Mouse (Mus musculus) MEL (cell line): ENCODE data around the gene Ablim2. TPM values are rescaled to one million over a fixed set of nuclear protein-coding genes. Genes with fewer than 3 reads are reported as not detected.

ENCODE experiments used
- DNase-seq: peaks from one replicate; pipeline ENCODE4 v3.0.0; 2011; ENCODE audit warnings: low read depth, low spot score
- H3K27ac ChIP-seq: 2 replicates; pipeline ENCODE4 v1.5.1; 2012; ENCODE audit warnings: low read depth, mild to moderate bottlenecking, control low read depth, low read length, moderate library complexity; ENCODE audit not compliant: control insufficient read depth
- H3K27me3 ChIP-seq, 2 experiments: fragments of 150-350 bp in 1 of 2; sonication (generic) in 1 of 2; 2 replicates each; pipeline ENCODE4 v1.6.1; 2012; ENCODE audit warnings: low read length in 2 of 2, mild to moderate bottlenecking in 2 of 2, improper control_type of control experiment in 1 of 2, moderate library complexity in 1 of 2; ENCODE audit not compliant: insufficient read depth in 2 of 2, control insufficient read depth in 1 of 2
- H3K36me3 ChIP-seq, 2 experiments: 2 replicates each; pipeline ENCODE4 v1.6.1; 2012 to 2014; ENCODE audit warnings: low read length in 2 of 2, improper control_type of control experiment in 1 of 2, inconsistent platforms in 1 of 2, mild to moderate bottlenecking in 1 of 2; ENCODE audit not compliant: insufficient read depth in 2 of 2, control insufficient read depth in 1 of 2
- H3K4me1 ChIP-seq, 2 experiments: fragments of 150-350 bp in 1 of 2; sonication (generic) in 1 of 2; 2 replicates each; pipeline ENCODE4 v1.6.1; 2012; ENCODE audit warnings: low read length in 2 of 2, improper control_type of control experiment in 1 of 2, mild to moderate bottlenecking in 1 of 2; ENCODE audit not compliant: insufficient read depth in 2 of 2, control insufficient read depth in 1 of 2
- H3K4me3 ChIP-seq, 2 experiments: fragments of 150-350 bp in 1 of 2; sonication (generic) in 1 of 2; 2 replicates each; pipeline ENCODE4 v1.5.1; 2012; ENCODE audit warnings: low read depth in 2 of 2, low read length in 2 of 2, mild to moderate bottlenecking in 2 of 2, moderate library complexity in 2 of 2, control low read depth in 1 of 2, improper control_type of control experiment in 1 of 2; ENCODE audit not compliant: control insufficient read depth in 1 of 2, insufficient read depth in 1 of 2
- H3K79me2 ChIP-seq: 2 replicates; pipeline ENCODE4 v1.6.1; 2012; ENCODE audit warnings: mild to moderate bottlenecking, low read length, moderate library complexity; ENCODE audit not compliant: control insufficient read depth, poor library complexity, insufficient read depth
- H3K9ac ChIP-seq: 2 replicates; pipeline ENCODE4 v1.6.1; 2012; ENCODE audit warnings: low read depth, mild to moderate bottlenecking, control low read depth, low read length, moderate library complexity; ENCODE audit not compliant: control insufficient read depth, poor library complexity, severe bottlenecking
- H3K9me3 ChIP-seq: fragments of 150-350 bp; sonication (generic); replicated peaks from 2 replicates; pipeline ENCODE4 v1.6.1; 2012; ENCODE audit warnings: mild to moderate bottlenecking, low read length, improper control_type of control experiment, moderate library complexity; ENCODE audit not compliant: insufficient read depth
- BHLHE40 ChIP-seq: IDR thresholded peaks from 2 replicates; pipeline ENCODE4 v1.6.1; 2012; ENCODE audit warnings: low read depth, mild to moderate bottlenecking, inconsistent platforms, low read length, improper control_type of control experiment, borderline replicate concordance
- E2F4 ChIP-seq: IDR thresholded peaks from 2 replicates; pipeline ENCODE4 v1.6.1; 2011; ENCODE audit warnings: low read depth, low read length, improper control_type of control experiment, borderline replicate concordance
- GATA1 ChIP-seq: IDR thresholded peaks from 2 replicates; pipeline ENCODE4 v1.6.1; 2011; ENCODE audit warnings: low read depth, low read length, improper control_type of control experiment
- JUND ChIP-seq: IDR thresholded peaks from 2 replicates; pipeline ENCODE4 v1.6.1; 2011; ENCODE audit warnings: low read depth, mild to moderate bottlenecking, improper control_type of control experiment, low read length
- KAT2A ChIP-seq: conservative IDR thresholded peaks from 2 replicates; pipeline ENCODE4 v1.6.1; 2012; ENCODE audit warnings: low read depth, low read length, improper control_type of control experiment, inconsistent platforms
- MAX ChIP-seq: IDR thresholded peaks from 2 replicates; pipeline ENCODE4 v1.6.1; 2011; ENCODE audit warnings: low read length, improper control_type of control experiment
- MAZ ChIP-seq: IDR thresholded peaks from 2 replicates; pipeline ENCODE4 v1.6.1; 2012; ENCODE audit warnings: low read depth, mild to moderate bottlenecking, inconsistent platforms, low read length, improper control_type of control experiment
- MEF2A ChIP-seq: IDR thresholded peaks from 2 replicates; pipeline ENCODE4 v1.6.1; 2014; ENCODE audit warnings: low read depth, mild to moderate bottlenecking, inconsistent platforms, low read length, improper control_type of control experiment; ENCODE audit not compliant: poor library complexity, insufficient replicate concordance, severe bottlenecking; ENCODE audit errors: extremely low read depth
- MYB ChIP-seq: IDR thresholded peaks from 2 replicates; pipeline ENCODE4 v1.6.1; 2011; ENCODE audit warnings: mild to moderate bottlenecking, low read depth, low read length, improper control_type of control experiment
- NELFE ChIP-seq: IDR thresholded peaks from 2 replicates; pipeline ENCODE4 v1.6.1; 2011; ENCODE audit warnings: low read depth, low read length, improper control_type of control experiment
- NRF1 ChIP-seq: IDR thresholded peaks from 2 replicates; pipeline ENCODE4 v1.6.1; 2014; ENCODE audit warnings: low read depth, mild to moderate bottlenecking, inconsistent platforms, low read length, improper control_type of control experiment, moderate library complexity; ENCODE audit not compliant: poor library complexity, insufficient read depth, severe bottlenecking
- POLR2AphosphoS2 ChIP-seq: IDR thresholded peaks from 2 replicates; pipeline ENCODE4 v1.6.1; 2011; ENCODE audit warnings: low read length, improper control_type of control experiment
- POLR2AphosphoS5 ChIP-seq: IDR thresholded peaks from 2 replicates; pipeline ENCODE4 v1.6.1; 2012; ENCODE audit warnings: low read depth, borderline replicate concordance, mild to moderate bottlenecking, inconsistent platforms, low read length, moderate library complexity, mixed read lengths
- RCOR1 ChIP-seq: IDR thresholded peaks from 2 replicates; pipeline ENCODE4 v1.6.1; 2012; ENCODE audit warnings: low read depth, mild to moderate bottlenecking, inconsistent platforms, low read length, improper control_type of control experiment
- SMC3 ChIP-seq: IDR thresholded peaks from 2 replicates; pipeline ENCODE4 v1.6.1; 2011; ENCODE audit warnings: low read depth, low read length, improper control_type of control experiment
- TAL1 ChIP-seq: IDR thresholded peaks from 2 replicates; pipeline ENCODE4 v1.6.1; 2012; ENCODE audit warnings: mild to moderate bottlenecking, inconsistent platforms, low read length, moderate library complexity, mixed read lengths
- TBP ChIP-seq: IDR thresholded peaks from 2 replicates; pipeline ENCODE4 v1.8.0; 2011; ENCODE audit warnings: low read depth, low read length, improper control_type of control experiment
- UBTF ChIP-seq: IDR thresholded peaks from 2 replicates; pipeline ENCODE4 v1.6.1; 2012; ENCODE audit warnings: low read depth, mild to moderate bottlenecking, inconsistent platforms, low read length, improper control_type of control experiment, moderate library complexity, borderline replicate concordance; ENCODE audit not compliant: insufficient read depth
- USF1 ChIP-seq: IDR thresholded peaks from 2 replicates; pipeline ENCODE4 v1.6.1; 2014; ENCODE audit warnings: low read depth, mild to moderate bottlenecking, inconsistent platforms, low read length, improper control_type of control experiment, moderate library complexity
- USF2 ChIP-seq, 2 experiments: IDR thresholded peaks; 2 replicates each; pipeline ENCODE4 v1.6.1; 2011 to 2012; ENCODE audit warnings: improper control_type of control experiment in 2 of 2, low read length in 2 of 2, borderline replicate concordance in 1 of 2, inconsistent platforms in 1 of 2, low read depth in 1 of 2, mild to moderate bottlenecking in 1 of 2; ENCODE audit not compliant: insufficient read depth in 1 of 2
- ZC3H11A ChIP-seq: IDR thresholded peaks from 2 replicates; pipeline ENCODE4 v1.6.1; 2012; ENCODE audit warnings: low read depth, mild to moderate bottlenecking, inconsistent platforms, low read length, improper control_type of control experiment
- ZMIZ1 ChIP-seq: IDR thresholded peaks from 2 replicates; pipeline ENCODE4 v1.6.1; 2012; ENCODE audit warnings: low read depth, mild to moderate bottlenecking, inconsistent platforms, low read length, improper control_type of control experiment, moderate library complexity
- ZNF384 ChIP-seq: IDR thresholded peaks from 2 replicates; pipeline ENCODE4 v1.6.1; 2012; ENCODE audit warnings: low read depth, mild to moderate bottlenecking, inconsistent platforms, low read length, improper control_type of control experiment
- polyA plus RNA-seq, 2 experiments: library from polyadenylated mRNA; stranded (reverse) in 1 of 2; unstranded in 1 of 2; fragments of >175 nt in 1 of 2; fragments of >200 nt in 1 of 2; gene quantifications; 2 replicates each; pipeline versions ENCODE4 v1.2.1 to v1.2.4; 2012; ENCODE audit warnings: low replicate concordance in 2 of 2, low read depth in 1 of 2; ENCODE audit not compliant: insufficient read length in 2 of 2, insufficient read depth in 1 of 2, missing spikeins in 1 of 2
- total RNA-seq: library from RNA; depleted of rRNA; stranded (reverse); fragments of 300-350 nt; gene quantifications from 2 replicates; pipeline ENCODE4 v1.2.3, GENCODE M21; 2012

Ablim2 gene
- total and polyA plus RNA-seq, 3 experiments: not detected

- Histone ChIP-seq H3K9ac (no peak overlapping the region), H3K27ac (no peak overlapping the region), H3K4me3 (no peak overlapping the region), H3K9me3 (no peaks in the 10 kb centered on the region), H3K36me3 (no peaks in the 10 kb centered on the region), H3K79me2 (no peaks in the 10 kb centered on the region), H3K4me1 (no peaks in the 10 kb centered on the region), H3K27me3 (no peaks in the 10 kb centered on the region)
- TF ChIP-seq ZMIZ1: no peak
- no peak for TF ChIP-seq MAZ
- no peak for TF ChIP-seq MEF2A
- no peak for TF ChIP-seq USF2 (IDR thresholded peaks at IDR 0.05; ENCODE audit: borderline replicate concordance in 1 of 2, insufficient read depth in 1 of 2, low read depth in 1 of 2, low read length in 2 of 2)
- no peak for TF ChIP-seq MAX
- no peak for TF ChIP-seq POLR2AphosphoS5
- no peak for TF ChIP-seq MYB
- TF ChIP-seq KAT2A: no peak
- TF ChIP-seq GATA1: no peak
- no peak for TF ChIP-seq NELFE
- TF ChIP-seq POLR2AphosphoS2: no peak
- no peak for TF ChIP-seq UBTF
- no peak for TF ChIP-seq E2F4
- no peak for TF ChIP-seq NRF1
- TF ChIP-seq SMC3: no peak
- TF ChIP-seq ZC3H11A: no peak
- TF ChIP-seq ZNF384: no peak
- no peak for TF ChIP-seq JUND
- DNase-seq: no peak
Measured at GRCm38 (mm10) chr5:35817266-35817665, 59.6 kb downstream of the Ablim2 start.

DNA sequence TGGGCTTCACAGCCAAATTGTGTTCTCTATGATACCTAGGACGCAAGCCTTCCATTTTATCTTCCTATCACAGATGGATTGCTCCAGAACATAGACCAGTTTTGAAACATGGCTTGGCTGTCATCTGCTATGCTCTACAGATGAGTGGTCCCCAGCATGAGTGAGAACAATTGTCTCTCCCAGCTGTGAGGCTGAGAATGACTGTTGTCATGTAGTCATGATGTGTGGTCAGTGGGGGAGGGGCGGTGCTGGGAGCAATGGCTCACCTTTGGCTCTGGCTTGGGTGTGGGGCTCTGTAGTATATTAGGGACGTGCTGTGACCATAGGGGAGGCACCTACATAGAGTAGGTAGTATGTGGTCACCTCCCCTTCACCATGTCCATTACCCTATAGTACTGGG lies 60.2 kb downstream of the Ablim2 start:
- Histone ChIP-seq H3K9ac (no peak overlapping the region), H3K27ac (no peak overlapping the region), H3K79me2 (no peaks in the 10 kb centered on the region), H3K36me3 (no peaks in the 10 kb centered on the region), H3K4me1 (no peaks in the 10 kb centered on the region), H3K9me3 (no peaks in the 10 kb centered on the region), H3K4me3 (no peak overlapping the region), H3K27me3 (no peaks in the 10 kb centered on the region)
- DNase-seq: no peak
- TF ChIP-seq MEF2A (no peak), ZC3H11A (no peak), RCOR1 (no peak), JUND (no peak), KAT2A (no peak), TAL1 (no peak), E2F4 (no peak), TBP (no peak), BHLHE40 (no peak), USF1 (no peak), GATA1 (no peak)
